Mouse (Mus musculus): ENCODE measurements around the gene Paqr9. TPM values are rescaled to one million over a fixed set of nuclear protein-coding genes. Genes with fewer than 3 reads are reported as not detected.

Gene Paqr9
- polyA plus RNA-seq, 2 experiments from 2014 or later, result 0.06 TPM; not detected in 1

- no peak for ATAC-seq
Measured at GRCm38 (mm10) chr9:95546679-95547078, 12.8 kb upstream of the Paqr9 start.

- no peak for ATAC-seq
Measured at GRCm38 (mm10) chr9:95549626-95550411, 9.6 kb upstream of the Paqr9 start.

- ATAC-seq, result no peak
Measured at GRCm38 (mm10) chr9:95550856-95551774, 8.3 kb upstream of the Paqr9 start.

GRCm38 (mm10) chr9:95552175-95552705 lies 7.2 kb upstream of the Paqr9 start:
- ATAC-seq, result no peak

GRCm38 (mm10) chr9:95554231-95555221 lies 4.9 kb upstream of the Paqr9 start:
- no peak for ATAC-seq

- ATAC-seq, result no peak
Measured at GRCm38 (mm10) chr9:95555233-95555740, 4.2 kb upstream of the Paqr9 start.

- ATAC-seq, result no peak
Measured at GRCm38 (mm10) chr9:95556067-95556512, 3.4 kb upstream of the Paqr9 start.

GRCm38 (mm10) chr9:95557722-95558121 lies 1.7 kb upstream of the Paqr9 start:
- no peak for ATAC-seq

- no peak for ATAC-seq
Measured at GRCm38 (mm10) chr9:95558726-95559058, 765 bp upstream of the Paqr9 start.

GRCm38 (mm10) chr9:95559936-95560735 lies 679 bp downstream of the Paqr9 start:
- no peak for ATAC-seq

- ATAC-seq, result no peak
Measured at GRCm38 (mm10) chr9:95564047-95564446, 4.6 kb downstream of the Paqr9 start.

GRCm38 (mm10) chr9:95566394-95566793 lies 6.9 kb downstream of the Paqr9 start:
- no peak for ATAC-seq

GRCm38 (mm10) chr9:95566931-95567330 lies 7.5 kb downstream of the Paqr9 start:
- ATAC-seq, result no peak

- no peak for ATAC-seq
Measured at GRCm38 (mm10) chr9:95569249-95569648, 9.8 kb downstream of the Paqr9 start.

GRCm38 (mm10) chr9:95569966-95570365 lies 10.5 kb downstream of the Paqr9 start:
- no peak for ATAC-seq

GRCm38 (mm10) chr9:95570604-95571003 lies 11.1 kb downstream of the Paqr9 start:
- no peak for ATAC-seq

GRCm38 (mm10) chr9:95571494-95571893 lies 12.0 kb downstream of the Paqr9 start:
- ATAC-seq, result no peak

GRCm38 (mm10) chr9:95572558-95572957 lies 13.1 kb downstream of the Paqr9 start:
- no peak for ATAC-seq

GRCm38 (mm10) chr9:95574116-95574515 lies 14.7 kb downstream of the Paqr9 start:
- no peak for ATAC-seq

GRCm38 (mm10) chr9:95577502-95577901 lies 18.0 kb downstream of the Paqr9 start:
- no peak for ATAC-seq

GRCm38 (mm10) chr9:95578366-95578895 lies 19.0 kb downstream of the Paqr9 start:
- ATAC-seq, result no peak

Data from activated CD4-positive, CD25-positive, alpha-beta regulatory T cell, adult 4 months (primary cell).